Mouse (Mus musculus) limb, embryonic 11.5 days (tissue): Measurements from ENCODE around the gene Cyp1a1. TPM values are rescaled to one million over a fixed set of nuclear protein-coding genes. Genes with fewer than 3 reads are reported as not detected.

Source experiments
- ATAC-seq: fragments of 200-750 bp; cut with Nextera tagmentation; 2 replicates; pipeline ENCODE4 v1.8.0; 2017; ENCODE audit warnings: low read depth; ENCODE audit not compliant: insufficient number of reproducible peaks, low FRiP score, low TSS enrichment
- DNase-seq: peaks from one replicate; pipeline ENCODE4 v3.0.0-alpha.2; 2015; ENCODE audit warnings: low spot score
- H3K27ac ChIP-seq: fragments of 300-500 bp; sonication (generic); replicated peaks from 2 replicates; pipeline ENCODE4 v1.5.1; 2014; ENCODE audit warnings: low read depth, mild to moderate bottlenecking, low read length
- H3K27me3 ChIP-seq: fragments of 300-500 bp; sonication (generic); 2 replicates; pipeline ENCODE4 v1.6.1; 2014; ENCODE audit warnings: mild to moderate bottlenecking, low read length, mixed read lengths; ENCODE audit not compliant: control insufficient read depth, insufficient read depth
- H3K36me3 ChIP-seq: fragments of 300-500 bp; sonication (generic); 2 replicates; pipeline ENCODE4 v1.6.1; 2014; ENCODE audit warnings: mild to moderate bottlenecking, low read length, moderate library complexity, mixed read lengths; ENCODE audit not compliant: control insufficient read depth, insufficient read depth
- H3K4me1 ChIP-seq: fragments of 300-500 bp; sonication (generic); 2 replicates; pipeline ENCODE4 v1.6.1; 2014; ENCODE audit warnings: low read length, mixed read lengths; ENCODE audit not compliant: control insufficient read depth, insufficient read depth
- H3K4me2 ChIP-seq: fragments of 300-500 bp; sonication (generic); 2 replicates; pipeline ENCODE4 v1.6.1; 2014; ENCODE audit warnings: low read depth, mild to moderate bottlenecking, moderate library complexity; ENCODE audit not compliant: severe bottlenecking
- H3K4me3 ChIP-seq: fragments of 300-500 bp; sonication (generic); 2 replicates; pipeline ENCODE4 v1.5.1; 2014; ENCODE audit warnings: low read depth, low read length
- H3K9ac ChIP-seq: fragments of 300-500 bp; sonication (generic); 2 replicates; pipeline ENCODE4 v1.6.1; 2014; ENCODE audit warnings: mild to moderate bottlenecking, low read length
- H3K9me3 ChIP-seq: fragments of 300-500 bp; sonication (generic); 2 replicates; pipeline ENCODE4 v1.6.1; 2016; ENCODE audit warnings: low read length; ENCODE audit not compliant: control insufficient read depth
- WGBS: fragments of 180-500 bp; shearing (Covaris S2); extraction: QIAGEN DNeasy Blood & Tissue Kit; methylation state at CpG from one replicate; pipeline ENCODE4 v1.1.7; 2014; 5-methylcytosine and 5-hydroxymethylcytosine counted together
- polyA plus RNA-seq: library from polyadenylated mRNA; unstranded; fragments of >200 nt; fragmentation: Nextera tagmentation; extraction: Ambion mirVana; gene quantifications from 2 replicates; pipeline ENCODE4 v1.2.1, GENCODE M21; 2014

The Cyp1a1 gene
- polyA plus RNA-seq, 1 experiment from 2014 or later: not detected

DNA sequence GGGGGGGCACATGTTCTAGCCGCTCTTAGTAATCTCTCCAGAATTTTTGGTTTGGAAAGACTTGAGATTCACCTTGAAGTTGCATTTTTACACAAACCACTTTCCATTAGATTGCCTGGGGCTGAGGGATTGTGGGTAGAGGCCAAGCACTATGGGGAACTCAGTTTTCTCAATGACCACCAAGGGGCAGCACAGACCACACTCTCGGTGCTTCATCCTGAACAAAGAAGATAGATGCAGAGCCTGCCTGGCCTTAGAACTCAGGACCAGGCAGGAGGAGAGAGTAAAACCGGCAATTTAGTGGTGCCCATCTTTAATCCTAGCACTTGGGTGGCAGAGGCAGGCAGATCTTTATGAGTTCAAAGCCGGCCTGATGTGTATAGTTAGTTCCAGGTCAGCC, 28.0 kb upstream of the Cyp1a1 start:
- Histone ChIP-seq H3K9me3 (no peaks in the 10 kb centered on the region), H3K4me3 (no peak overlapping the region), H3K4me2 (no peak overlapping the region), H3K4me1 (no peaks in the 10 kb centered on the region), H3K27ac (no peak overlapping the region), H3K9ac (no peak overlapping the region), H3K36me3 (no peaks in the 10 kb centered on the region), H3K27me3 (no peaks in the 10 kb centered on the region)
- WGBS: 29% methylated on average over 4 of the region's 4 CpGs
- DNase-seq (peak; percentile 76), ATAC-seq (no peak)

DNA sequence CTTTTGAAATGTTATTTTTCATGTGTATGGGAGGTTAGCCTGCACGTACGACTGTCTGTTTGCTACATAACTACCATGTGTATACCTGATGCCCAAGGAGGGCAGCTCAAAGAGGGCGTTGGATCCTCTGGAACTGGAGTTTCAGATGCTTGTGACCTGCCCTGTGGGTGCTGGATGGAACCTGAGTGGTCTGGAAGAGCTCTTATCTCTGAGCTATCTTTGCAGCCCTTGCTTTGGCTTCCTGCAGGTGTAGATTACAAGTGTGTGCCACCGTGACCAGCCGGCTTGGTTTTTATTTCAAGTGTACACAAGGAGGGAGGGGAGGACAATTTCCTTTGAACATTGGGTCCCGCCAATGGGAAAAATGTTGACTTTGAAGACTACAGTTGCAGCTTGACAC, 27.2 kb upstream of the Cyp1a1 start:
- ATAC-seq (no peak), DNase-seq (no peak)
- Histone ChIP-seq H3K36me3 (no peaks in the 10 kb centered on the region), H3K4me3 (no peak overlapping the region), H3K27me3 (no peaks in the 10 kb centered on the region), H3K4me1 (no peaks in the 10 kb centered on the region), H3K4me2 (no peak overlapping the region), H3K27ac (no peak overlapping the region), H3K9ac (no peak overlapping the region), H3K9me3 (no peaks in the 10 kb centered on the region)
- WGBS: 82% methylated on average over 6 of the region's 6 CpGs

DNA sequence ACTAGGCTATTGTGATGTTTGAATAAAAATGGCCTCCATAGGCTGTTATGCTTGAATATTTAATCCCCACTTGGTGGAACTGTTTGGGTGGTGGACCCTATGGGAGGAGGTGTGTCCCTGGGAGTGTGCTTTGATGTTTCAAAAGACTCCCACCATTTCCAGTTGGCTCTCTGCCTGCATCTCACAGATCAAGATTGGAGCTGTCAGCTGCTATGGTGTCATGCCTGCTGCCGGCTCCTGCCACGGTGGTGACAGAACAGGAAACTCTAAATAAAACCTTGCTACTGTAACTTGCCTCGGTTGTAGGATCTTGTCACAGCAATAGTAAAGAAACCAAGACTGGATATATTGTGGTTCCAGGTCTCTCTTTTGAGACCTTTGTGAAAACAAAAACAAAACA, 26.2 kb upstream of the Cyp1a1 start:
- 69% methylated on average over 3 of the region's 3 CpGs for WGBS
- ATAC-seq (no peak), DNase-seq (no peak)
- no peaks in the 10 kb centered on the region for H3K36me3 ChIP-seq
- no peaks in the 10 kb centered on the region for H3K4me1 ChIP-seq
- H3K4me3 ChIP-seq: no peak overlapping the region
- H3K27me3 ChIP-seq: no peaks in the 10 kb centered on the region
- H3K4me2 ChIP-seq: no peak overlapping the region
- H3K27ac ChIP-seq: no peak overlapping the region
- no peak overlapping the region for H3K9ac ChIP-seq
- H3K9me3 ChIP-seq: no peaks in the 10 kb centered on the region

DNA sequence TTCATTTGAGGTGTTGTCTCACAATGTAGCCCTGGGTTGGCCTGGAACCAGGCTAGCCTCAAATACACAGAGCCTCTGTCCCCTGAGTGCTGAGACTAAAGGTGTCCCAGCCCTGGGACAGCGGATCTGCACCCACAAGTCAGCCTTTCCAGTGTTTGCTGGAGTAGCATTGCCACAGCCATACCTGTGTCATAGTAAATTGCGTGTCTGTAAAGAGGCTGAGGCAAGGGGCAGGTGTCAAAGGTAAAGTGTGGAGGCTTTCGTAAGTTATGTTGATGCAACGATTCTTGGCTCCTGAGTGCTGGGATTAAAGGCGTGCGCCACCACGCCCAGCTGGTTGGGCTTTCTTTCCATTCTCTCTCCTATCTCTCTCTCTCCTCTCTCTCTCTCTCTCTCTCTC, 23.1 kb upstream of the Cyp1a1 start:
- DNase-seq: no peak
- H3K4me3 ChIP-seq: no peak overlapping the region
- WGBS: 67% methylated on average over 7 of the region's 7 CpGs
- no peak overlapping the region for H3K4me2 ChIP-seq
- no peak overlapping the region for H3K9ac ChIP-seq
- no peaks in the 10 kb centered on the region for H3K27me3 ChIP-seq
- ATAC-seq: no peak
- no peak overlapping the region for H3K27ac ChIP-seq
- no peaks in the 10 kb centered on the region for H3K9me3 ChIP-seq
- H3K4me1 ChIP-seq: no peaks in the 10 kb centered on the region
- H3K36me3 ChIP-seq: no peaks in the 10 kb centered on the region

DNA sequence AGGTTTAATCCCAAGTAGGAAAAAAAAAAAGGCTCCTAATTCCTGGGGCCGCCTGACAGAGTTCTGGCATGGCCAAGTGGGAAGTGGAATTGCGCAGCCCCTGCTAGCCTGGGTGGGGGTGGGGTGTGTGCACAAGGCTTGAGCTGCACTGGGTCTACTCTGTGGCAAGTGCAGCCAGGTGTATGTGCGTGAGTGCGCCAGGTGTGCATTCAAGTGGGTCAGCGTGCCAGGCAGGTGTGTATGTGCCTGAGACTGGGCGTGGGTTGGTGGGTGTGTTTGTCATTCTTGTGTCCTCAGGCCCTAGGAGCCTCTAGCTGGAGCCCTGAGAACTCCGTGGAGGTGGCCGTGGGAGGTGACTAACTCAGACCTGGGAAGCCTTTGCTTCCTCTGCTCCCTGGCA, 21.2 kb upstream of the Cyp1a1 start:
- no peak overlapping the region for H3K4me2 ChIP-seq
- H3K4me3 ChIP-seq: no peak overlapping the region
- H3K9ac ChIP-seq: no peak overlapping the region
- H3K27me3 ChIP-seq: no peaks in the 10 kb centered on the region
- H3K9me3 ChIP-seq: no peaks in the 10 kb centered on the region
- 88% methylated on average over 8 of the region's 8 CpGs for whole genome bisulfite sequencing
- no peaks in the 10 kb centered on the region for H3K36me3 ChIP-seq
- no peak for ATAC-seq
- no peak for DNase-seq
- H3K27ac ChIP-seq: no peak overlapping the region
- no peaks in the 10 kb centered on the region for H3K4me1 ChIP-seq

DNA sequence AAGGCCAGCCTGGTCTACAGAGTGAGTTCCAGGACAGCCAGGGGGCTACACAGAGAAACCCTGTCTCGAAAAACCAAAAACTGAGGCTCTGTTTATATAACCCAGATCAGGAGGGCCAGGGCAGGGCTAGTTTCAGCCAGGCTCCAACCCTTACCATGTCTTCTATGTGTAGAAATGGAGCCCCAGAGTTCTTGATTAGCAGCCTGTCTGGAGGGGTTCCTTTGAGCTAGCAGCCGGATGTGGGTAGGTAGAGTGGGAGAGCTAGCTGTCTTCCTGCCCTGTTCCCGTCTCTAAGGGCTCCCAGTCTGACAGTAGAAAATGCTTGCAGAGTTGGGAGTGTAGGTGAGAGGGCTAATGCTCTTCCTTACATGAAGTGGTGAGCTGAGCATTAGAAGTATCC, 20.6 kb upstream of the Cyp1a1 start:
- 71% methylated on average over 3 of the region's 3 CpGs for WGBS
- Histone ChIP-seq H3K4me1 (no peaks in the 10 kb centered on the region), H3K27ac (no peak overlapping the region), H3K9me3 (no peaks in the 10 kb centered on the region), H3K4me2 (no peak overlapping the region), H3K9ac (no peak overlapping the region), H3K4me3 (no peak overlapping the region), H3K36me3 (no peaks in the 10 kb centered on the region), H3K27me3 (no peaks in the 10 kb centered on the region)
- DNase-seq (no peak), ATAC-seq (no peak)

DNA sequence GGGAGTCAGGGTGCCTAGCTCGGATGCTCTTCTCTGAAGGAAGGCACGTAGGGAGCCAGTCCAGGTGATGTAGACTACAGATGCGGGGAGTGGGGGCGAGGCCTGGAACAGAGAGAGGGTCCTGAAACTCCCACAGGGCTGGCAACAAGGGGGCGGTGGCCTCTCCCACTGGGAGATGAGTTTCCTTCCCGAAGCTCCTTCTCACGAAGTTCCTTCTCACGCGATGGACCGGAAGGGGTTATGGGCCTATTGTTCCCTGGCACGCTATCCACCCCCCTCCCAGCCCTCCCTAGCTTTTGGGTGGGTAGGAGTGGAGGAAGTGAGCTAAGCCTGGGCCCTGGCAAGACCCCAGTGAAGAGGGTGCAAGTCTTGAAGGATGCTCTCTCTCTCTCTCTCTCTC, 19.9 kb upstream of the Cyp1a1 start:
- Histone ChIP-seq H3K9me3 (no peaks in the 10 kb centered on the region), H3K27ac (no peak overlapping the region), H3K36me3 (no peaks in the 10 kb centered on the region), H3K4me1 (no peaks in the 10 kb centered on the region), H3K9ac (no peak overlapping the region), H3K27me3 (no peaks in the 10 kb centered on the region), H3K4me3 (no peak overlapping the region), H3K4me2 (no peak overlapping the region)
- 60% methylated on average over 11 of the region's 11 CpGs for WGBS
- DNase-seq: no peak
- ATAC-seq: no peak

DNA sequence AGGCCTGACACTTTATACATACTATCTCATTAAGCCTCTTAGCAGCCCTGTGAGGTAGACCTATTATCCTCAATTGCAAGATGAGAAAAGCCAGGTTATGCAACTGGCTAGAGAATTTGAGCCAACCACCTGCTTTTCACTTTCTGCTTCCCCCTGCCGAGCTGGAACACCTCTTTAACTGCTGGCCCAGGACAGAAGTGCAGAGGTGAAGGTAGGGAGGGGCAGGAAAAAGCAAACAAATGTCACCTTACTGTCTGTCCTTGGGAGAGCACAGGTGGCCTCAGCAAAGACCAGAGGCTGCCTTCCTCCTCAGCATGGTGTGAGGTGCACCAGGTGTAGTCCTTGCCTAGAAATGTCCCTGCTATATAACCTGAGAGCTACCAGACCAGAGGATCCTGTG, 19.5 kb upstream of the Cyp1a1 start:
- H3K4me3 ChIP-seq: no peak overlapping the region
- no peak overlapping the region for H3K27ac ChIP-seq
- WGBS: 47% methylated on average over 1 of the region's 1 CpGs
- no peaks in the 10 kb centered on the region for H3K9me3 ChIP-seq
- ATAC-seq (no peak), DNase-seq (no peak)
- H3K36me3 ChIP-seq: no peaks in the 10 kb centered on the region
- no peak overlapping the region for H3K9ac ChIP-seq
- H3K4me2 ChIP-seq: no peak overlapping the region
- H3K27me3 ChIP-seq: no peaks in the 10 kb centered on the region
- H3K4me1 ChIP-seq: no peaks in the 10 kb centered on the region

DNA sequence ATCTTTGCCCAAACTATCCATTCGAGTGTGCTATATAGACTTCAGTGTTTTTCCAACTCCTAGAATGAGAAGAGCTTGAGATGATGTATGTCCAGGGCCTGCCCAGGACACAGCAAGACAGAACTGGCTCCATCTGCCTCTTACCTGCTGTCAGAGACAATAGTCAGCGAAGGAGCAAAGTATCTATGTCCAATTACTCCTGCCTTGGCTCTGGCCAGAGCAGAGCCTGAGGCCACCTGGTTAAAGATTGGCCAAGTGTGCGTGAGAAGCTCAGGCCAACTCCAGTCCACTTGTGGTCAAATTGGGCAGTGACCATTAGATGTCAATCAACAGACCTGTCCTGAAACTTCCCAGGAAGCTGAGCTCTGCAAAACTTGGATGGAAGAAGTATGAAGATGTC, 18.2 kb upstream of the Cyp1a1 start:
- no peaks in the 10 kb centered on the region for H3K27me3 ChIP-seq
- H3K27ac ChIP-seq: no peak overlapping the region
- H3K4me2 ChIP-seq: no peak overlapping the region
- no peak overlapping the region for H3K4me3 ChIP-seq
- H3K4me1 ChIP-seq: no peaks in the 10 kb centered on the region
- H3K9ac ChIP-seq: no peak overlapping the region
- H3K9me3 ChIP-seq: no peaks in the 10 kb centered on the region
- ATAC-seq (no peak), DNase-seq (no peak)
- 84% methylated on average over 3 of the region's 3 CpGs for whole genome bisulfite sequencing
- H3K36me3 ChIP-seq: no peaks in the 10 kb centered on the region
